Mouse (Mus musculus): Measurements from ENCODE around the gene Mars2. TPM values are rescaled to one million over a fixed set of nuclear protein-coding genes. Genes with fewer than 3 reads are reported as not detected.

The Mars2 gene
- polyA plus RNA-seq, 1 experiment from 2014 or later = 3.6 TPM

Other genes with a start within 250 kb of the Mars2 start
- 296 and 303 TPM in 2 replicates for gene Sf3b1, start 209.7 kb upstream of the Mars2 start, polyA plus RNA-seq (2016; fragmentation: Nextera tagmentation; extraction: Ambion mirVana)
- 21.7 and 23.5 TPM in 2 replicates for gene Coq10b, start 184.4 kb upstream of the Mars2 start, polyA plus RNA-seq (2016; fragmentation: Nextera tagmentation; extraction: Ambion mirVana)
- 671 and 693 TPM in 2 replicates for gene Hspe1, start 149.0 kb upstream of the Mars2 start, polyA plus RNA-seq (2016; fragmentation: Nextera tagmentation; extraction: Ambion mirVana)
- gene Hspd1, start 148.9 kb upstream of the Mars2 start, polyA plus RNA-seq (2016; fragmentation: Nextera tagmentation; extraction: Ambion mirVana) = 636 and 697 TPM in 2 replicates
- 124 TPM in 2 replicates for gene Mob4, start 105.9 kb upstream of the Mars2 start, polyA plus RNA-seq (2016; fragmentation: Nextera tagmentation; extraction: Ambion mirVana)
- 5.2 and 6.2 TPM in 2 replicates for gene Rftn2, start 10.4 kb upstream of the Mars2 start, polyA plus RNA-seq (2016; fragmentation: Nextera tagmentation; extraction: Ambion mirVana)
- 0.20 and 0.30 TPM in 2 replicates for gene Boll, start 126.3 kb downstream of the Mars2 start, polyA plus RNA-seq (2016; fragmentation: Nextera tagmentation; extraction: Ambion mirVana)
- gene Plcl1, start 168.7 kb downstream of the Mars2 start, polyA plus RNA-seq (2016; fragmentation: Nextera tagmentation; extraction: Ambion mirVana) = 0.68 and 0.87 TPM in 2 replicates

Data from forebrain, embryonic 10.5 days (tissue).